Mouse (Mus musculus) neural tube, embryonic 14.5 days (tissue): ENCODE data around the gene Rtn2. TPM values are rescaled to one million over a fixed set of nuclear protein-coding genes. Genes with fewer than 3 reads are reported as not detected.
A peak's percentile ranks its signal among the peaks of the same experiment; 100 is the strongest.

Source experiments
- ATAC-seq: fragments of 200-750 bp; cut with Nextera tagmentation; 2 replicates; pipeline ENCODE4 v1.8.0; 2017; ENCODE audit warnings: low read depth, mild to moderate bottlenecking, moderate TSS enrichment, moderate library complexity
- H3K27ac ChIP-seq: fragments of 300-500 bp; sonication (generic); 2 replicates; pipeline ENCODE4 v1.5.1; 2014; ENCODE audit warnings: low read depth, mild to moderate bottlenecking, control low read depth, low read length, moderate library complexity, mixed read lengths
- H3K27me3 ChIP-seq: fragments of 300-500 bp; sonication (generic); 2 replicates; pipeline ENCODE4 v1.6.1; 2014; ENCODE audit warnings: low read length; ENCODE audit not compliant: control insufficient read depth, insufficient read depth
- H3K36me3 ChIP-seq: fragments of 300-500 bp; sonication (generic); 2 replicates; pipeline ENCODE4 v1.6.1; 2014; ENCODE audit warnings: low read length, mixed read lengths; ENCODE audit not compliant: control insufficient read depth, insufficient read depth
- H3K4me1 ChIP-seq: fragments of 300-500 bp; sonication (generic); 2 replicates; pipeline ENCODE4 v1.6.1; 2014; ENCODE audit warnings: low read length; ENCODE audit not compliant: control insufficient read depth, insufficient read depth
- H3K4me2 ChIP-seq: fragments of 300-500 bp; sonication (generic); 2 replicates; pipeline ENCODE4 v1.6.1; 2014; ENCODE audit warnings: mild to moderate bottlenecking, low read depth, low read length, control low read depth
- H3K4me3 ChIP-seq: fragments of 300-500 bp; sonication (generic); 2 replicates; pipeline ENCODE4 v1.5.1; 2014; ENCODE audit warnings: low read depth, low read length, control low read depth, mixed read lengths
- H3K9ac ChIP-seq: fragments of 300-500 bp; sonication (generic); replicated peaks from 2 replicates; pipeline ENCODE4 v1.6.1; 2014; ENCODE audit warnings: low read depth, mild to moderate bottlenecking, control low read depth, low read length, mixed read lengths
- H3K9me3 ChIP-seq: fragments of 300-500 bp; sonication (generic); 2 replicates; pipeline ENCODE4 v1.6.1; 2016; ENCODE audit warnings: low read length; ENCODE audit not compliant: control insufficient read depth
- WGBS: fragments of 180-500 bp; shearing (Covaris S2); extraction: QIAGEN DNeasy Blood & Tissue Kit; methylation state at CpG from one replicate; pipeline ENCODE4 v1.1.7; 2014; 5-methylcytosine and 5-hydroxymethylcytosine counted together
- polyA plus RNA-seq: library from polyadenylated mRNA; unstranded; fragments of >200 nt; fragmentation: Nextera tagmentation; extraction: Ambion mirVana; gene quantifications from 2 replicates; pipeline ENCODE4 v1.2.1, GENCODE M21; 2014

The Rtn2 gene
- polyA plus RNA-seq, 1 experiment from 2014 or later = 118 TPM

GRCm38 (mm10) chr7:19243858-19244257 is 38.6 kb upstream of the Rtn2 start:
- Histone ChIP-seq H3K9me3 (no peaks in the 10 kb centered on the region), H3K4me1 (no peaks in the 10 kb centered on the region), H3K4me2 (no peak overlapping the region), H3K36me3 (peaks cover 8% of the 10 kb centered on the region; the same call in 1 of the 2 replicates), H3K27me3 (no peaks in the 10 kb centered on the region), H3K9ac (no peak overlapping the region), H3K4me3 (no peak overlapping the region), H3K27ac (no peak overlapping the region)
- no peak for ATAC-seq
- WGBS = 52% methylated on average over 5 of the region's 5 CpGs

DNA sequence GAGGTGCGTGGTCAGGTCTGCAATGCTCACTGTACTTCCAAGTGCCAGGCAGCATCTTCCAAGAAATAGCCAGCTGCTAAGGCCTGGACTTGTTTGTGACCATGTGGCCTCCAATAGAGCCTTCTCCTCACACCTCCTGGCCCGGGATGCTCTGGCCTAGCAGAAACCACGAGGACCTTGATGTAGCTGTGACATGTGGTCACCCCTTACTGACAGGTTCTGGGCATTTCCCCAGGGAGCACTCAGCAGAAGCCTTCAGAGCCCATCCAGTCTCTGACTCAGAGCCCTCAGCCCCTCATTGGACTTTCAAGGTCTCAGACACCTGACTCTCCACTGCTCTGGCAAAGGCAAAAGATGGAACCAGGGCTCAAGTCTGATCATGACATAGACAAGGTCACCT is 37.3 kb upstream of the Rtn2 start:
- 90% methylated on average over 3 of the region's 3 CpGs for WGBS
- Histone ChIP-seq H3K36me3 (peaks cover 8% of the 10 kb centered on the region; the same call in 1 of the 2 replicates), H3K27ac (no peak overlapping the region), H3K4me2 (no peak overlapping the region), H3K4me3 (no peak overlapping the region), H3K9ac (no peak overlapping the region), H3K27me3 (no peaks in the 10 kb centered on the region), H3K9me3 (no peaks in the 10 kb centered on the region), H3K4me1 (no peaks in the 10 kb centered on the region)
- ATAC-seq = no peak

DNA sequence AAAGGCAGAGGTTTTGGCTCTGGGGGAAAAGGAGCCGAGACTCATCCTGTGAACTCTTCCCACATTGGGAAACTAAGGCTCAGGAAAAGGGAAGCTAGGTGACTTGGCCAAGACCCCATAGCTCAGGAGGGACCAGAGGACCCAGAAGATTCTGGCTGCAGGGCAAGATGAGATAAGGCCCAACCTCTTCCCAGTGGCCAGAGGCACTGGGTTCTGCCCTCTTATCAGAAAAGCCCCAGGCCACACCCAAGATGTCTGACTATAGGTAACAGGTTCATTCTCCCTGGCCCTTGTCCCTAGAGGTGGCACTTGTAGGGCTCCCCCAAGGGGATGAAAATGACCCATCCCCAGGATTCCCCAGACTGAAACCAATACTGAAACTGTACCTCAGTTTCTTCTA is 35.6 kb upstream of the Rtn2 start:
- Histone ChIP-seq H3K36me3 (peaks cover 8% of the 10 kb centered on the region; the same call in 1 of the 2 replicates), H3K9me3 (no peaks in the 10 kb centered on the region), H3K4me1 (no peaks in the 10 kb centered on the region), H3K27ac (no peak overlapping the region), H3K9ac (no peak overlapping the region), H3K4me3 (no peak overlapping the region), H3K27me3 (no peaks in the 10 kb centered on the region), H3K4me2 (no peak overlapping the region)
- ATAC-seq = no peak
- WGBS = 96% methylated on average over 1 of the region's 1 CpGs

DNA sequence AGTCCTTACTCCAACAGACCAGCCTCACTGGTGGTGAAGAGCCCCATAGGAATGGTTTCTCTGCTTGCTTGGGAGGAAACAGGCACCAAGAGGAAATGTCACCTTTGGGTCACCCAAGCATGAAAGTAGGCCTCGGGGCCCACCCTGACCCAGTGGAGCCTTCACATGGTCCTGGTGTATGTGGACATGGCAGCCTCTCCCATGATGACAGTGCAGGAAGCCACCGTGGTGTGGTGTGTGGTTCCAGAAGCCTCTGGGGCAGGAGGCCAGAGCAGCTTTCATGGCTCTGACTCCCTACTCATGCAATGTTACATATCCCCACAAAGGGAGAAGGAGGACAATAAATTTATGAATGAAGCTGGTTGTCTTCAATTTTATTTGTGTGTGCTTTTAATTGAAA is 34.9 kb upstream of the Rtn2 start:
- Histone ChIP-seq H3K36me3 (peaks cover 8% of the 10 kb centered on the region; the same call in 1 of the 2 replicates), H3K9me3 (no peaks in the 10 kb centered on the region), H3K27me3 (no peaks in the 10 kb centered on the region)

GRCm38 (mm10) chr7:19252078-19252477 is 30.3 kb upstream of the Rtn2 start:
- Histone ChIP-seq H3K4me2 (no peak overlapping the region), H3K4me1 (no peaks in the 10 kb centered on the region), H3K4me3 (no peak overlapping the region), H3K9ac (no peak overlapping the region), H3K27me3 (no peaks in the 10 kb centered on the region), H3K9me3 (no peaks in the 10 kb centered on the region), H3K27ac (no peak overlapping the region), H3K36me3 (no peaks in the 10 kb centered on the region)
- ATAC-seq = no peak
- 85% methylated on average over 4 of the region's 4 CpGs for WGBS

More for the DNA sequence above, 34.9 kb upstream of the Rtn2 start:
- H3K27ac ChIP-seq = no peak overlapping the region
- H3K4me2 ChIP-seq = no peak overlapping the region
- H3K9ac ChIP-seq = no peak overlapping the region
- H3K4me3 ChIP-seq = no peak overlapping the region
- no peak for ATAC-seq
- no peaks in the 10 kb centered on the region for H3K4me1 ChIP-seq
- WGBS = 98% methylated on average over 2 of the region's 2 CpGs

GRCm38 (mm10) chr7:19253437-19253836 is 29.0 kb upstream of the Rtn2 start:
- Histone ChIP-seq H3K27ac (no peak overlapping the region), H3K4me2 (no peak overlapping the region), H3K36me3 (peaks cover 11% of the 10 kb centered on the region; the same call in 1 of the 2 replicates), H3K4me1 (no peaks in the 10 kb centered on the region), H3K9me3 (no peaks in the 10 kb centered on the region), H3K27me3 (no peaks in the 10 kb centered on the region), H3K9ac (no peak overlapping the region), H3K4me3 (no peak overlapping the region)
- 73% methylated on average over 5 of the region's 5 CpGs for whole genome bisulfite sequencing
- no peak for ATAC-seq

GRCm38 (mm10) chr7:19255395-19255794 is 27.0 kb upstream of the Rtn2 start:
- Histone ChIP-seq H3K4me2 (no peak overlapping the region), H3K9me3 (no peaks in the 10 kb centered on the region), H3K36me3 (peaks cover 27% of the 10 kb centered on the region), H3K9ac (no peak overlapping the region), H3K27me3 (no peaks in the 10 kb centered on the region), H3K4me1 (no peaks in the 10 kb centered on the region), H3K4me3 (no peak overlapping the region), H3K27ac (no peak overlapping the region)
- 85% methylated on average over 17 of the region's 17 CpGs for WGBS
- no peak for ATAC-seq

DNA sequence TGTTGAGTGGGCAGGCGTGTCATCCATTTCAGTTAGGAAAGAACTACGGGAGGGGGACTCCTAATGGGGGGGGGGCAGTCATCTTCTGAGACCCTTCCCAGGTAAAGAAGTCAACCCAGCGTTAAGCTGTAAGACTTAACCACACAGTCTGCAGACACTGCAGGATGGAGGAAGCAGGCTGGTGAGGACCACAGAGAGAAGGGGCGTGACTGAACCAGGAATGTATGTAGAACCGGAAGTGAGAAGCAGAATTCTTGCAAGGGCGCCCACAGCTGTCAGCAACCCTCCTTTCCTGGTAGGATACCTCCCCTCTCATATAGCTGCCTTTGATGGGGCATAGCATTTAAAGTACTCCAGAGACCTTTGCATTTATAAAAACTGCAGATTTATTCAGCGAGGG is 25.9 kb upstream of the Rtn2 start:
- no peak for ATAC-seq
- WGBS = 91% methylated on average over 7 of the region's 7 CpGs
- H3K9ac ChIP-seq = no peak overlapping the region
- no peak overlapping the region for H3K27ac ChIP-seq
- no peak overlapping the region for H3K4me3 ChIP-seq
- no peaks in the 10 kb centered on the region for H3K27me3 ChIP-seq
- no peaks in the 10 kb centered on the region for H3K9me3 ChIP-seq
- no peak overlapping the region for H3K4me2 ChIP-seq
- no peaks in the 10 kb centered on the region for H3K4me1 ChIP-seq
- peaks cover 35% of the 10 kb centered on the region for H3K36me3 ChIP-seq

DNA sequence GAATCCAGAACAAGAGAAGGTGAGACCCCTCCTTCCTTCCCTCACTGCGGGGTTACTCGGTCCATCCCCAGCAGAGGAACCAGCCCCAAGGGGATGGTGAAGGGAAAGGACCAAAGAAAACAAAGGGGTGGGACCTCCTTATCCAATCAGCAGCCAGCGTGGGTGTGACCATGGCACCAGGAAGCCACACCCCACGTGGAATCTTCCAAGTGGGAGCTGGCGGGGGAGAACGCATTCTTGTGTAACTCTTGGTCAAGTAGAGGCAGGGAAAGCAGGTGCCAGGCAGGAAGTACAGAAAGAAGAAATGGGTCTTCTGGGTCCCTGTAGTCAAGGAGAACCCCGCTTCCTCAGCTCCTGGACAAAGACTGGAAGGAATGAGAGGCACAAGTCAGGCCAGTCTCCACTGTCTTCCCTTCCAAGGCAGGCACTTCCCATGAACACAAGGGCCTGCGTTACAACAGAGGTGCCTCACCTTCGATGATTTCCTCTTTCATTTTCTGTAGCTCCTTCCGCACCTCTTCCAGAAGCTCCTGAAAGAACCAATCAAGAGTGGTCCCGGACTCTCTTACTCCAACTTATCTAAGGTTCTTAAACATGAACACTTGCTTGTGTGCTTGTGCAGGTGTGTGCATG is 24.9 kb upstream of the Rtn2 start:
- Histone ChIP-seq H3K4me3 (no peak overlapping the region), H3K9me3 (no peaks in the 10 kb centered on the region), H3K4me1 (no peaks in the 10 kb centered on the region), H3K9ac (no peak overlapping the region), H3K4me2 (no peak overlapping the region), H3K27ac (no peak overlapping the region), H3K27me3 (no peaks in the 10 kb centered on the region), H3K36me3 (peaks cover 41% of the 10 kb centered on the region)
- peak; percentile 65; the same call in 1 of the 2 replicates for ATAC-seq
- WGBS = 36% methylated on average over 11 of the region's 11 CpGs
